Mouse (Mus musculus): ENCODE measurements around the gene Otog. TPM values are rescaled to one million over a fixed set of nuclear protein-coding genes. Genes with fewer than 3 reads are reported as not detected.

Gene Otog
- polyA plus RNA-seq, 1 experiment from 2014 or later = not detected

GRCm38 (mm10) chr7:46314220-46315009, 73.6 kb downstream of the Otog start:
- Histone ChIP-seq H3K36me3 (ENCODE audit: inconsistent target) (no peaks in the 10 kb centered on the region), H3K79me2 (ENCODE audit: inconsistent target) (no peaks in the 10 kb centered on the region), H3K27ac (no peak overlapping the region), H3K4me3 (ENCODE audit: inconsistent target) (no peak overlapping the region)
- WGBS (ENCODE audit: missing documents) = 48% methylated on average over 3 of the region's 6 CpGs

- Histone ChIP-seq H3K79me2 (ENCODE audit: inconsistent target) (no peaks in the 10 kb centered on the region), H3K36me3 (ENCODE audit: inconsistent target) (no peaks in the 10 kb centered on the region), H3K27ac (no peak overlapping the region), H3K4me3 (ENCODE audit: inconsistent target) (no peak overlapping the region)
- WGBS (ENCODE audit: missing documents) = 74% methylated on average over 4 of the region's 4 CpGs
Measured at GRCm38 (mm10) chr7:46315692-46316091, 74.9 kb downstream of the Otog start.

GRCm38 (mm10) chr7:46316948-46317347, 76.2 kb downstream of the Otog start:
- no peaks in the 10 kb centered on the region for H3K36me3 ChIP-seq (ENCODE audit: inconsistent target)
- no peaks in the 10 kb centered on the region for H3K79me2 ChIP-seq (ENCODE audit: inconsistent target)
- WGBS (ENCODE audit: missing documents) = 60% methylated on average over 7 of the region's 7 CpGs
- H3K27ac ChIP-seq = no peak overlapping the region
- H3K4me3 ChIP-seq (ENCODE audit: inconsistent target) = no peak overlapping the region

GRCm38 (mm10) chr7:46321242-46321641, 80.5 kb downstream of the Otog start:
- Histone ChIP-seq H3K36me3 (ENCODE audit: inconsistent target) (no peaks in the 10 kb centered on the region), H3K27ac (no peak overlapping the region), H3K79me2 (ENCODE audit: inconsistent target) (no peaks in the 10 kb centered on the region), H3K4me3 (ENCODE audit: inconsistent target) (no peak overlapping the region)
- WGBS (ENCODE audit: missing documents) = 69% methylated on average over 3 of the region's 3 CpGs

GRCm38 (mm10) chr7:46327896-46328295, 87.1 kb downstream of the Otog start:
- Histone ChIP-seq H3K79me2 (ENCODE audit: inconsistent target) (no peaks in the 10 kb centered on the region), H3K27ac (no peak overlapping the region), H3K36me3 (ENCODE audit: inconsistent target) (no peaks in the 10 kb centered on the region), H3K4me3 (ENCODE audit: inconsistent target) (no peak overlapping the region)
- 74% methylated on average over 4 of the region's 4 CpGs for WGBS (ENCODE audit: missing documents)

- Histone ChIP-seq H3K4me3 (ENCODE audit: inconsistent target) (no peak overlapping the region), H3K27ac (no peak overlapping the region), H3K79me2 (ENCODE audit: inconsistent target) (no peaks in the 10 kb centered on the region), H3K36me3 (ENCODE audit: inconsistent target) (no peaks in the 10 kb centered on the region)
- WGBS (ENCODE audit: missing documents) = 87% methylated on average over 9 of the region's 9 CpGs
Measured at GRCm38 (mm10) chr7:46337397-46337796, 96.6 kb downstream of the Otog start.

GRCm38 (mm10) chr7:46339818-46340217, 99.0 kb downstream of the Otog start:
- H3K4me3 ChIP-seq (ENCODE audit: inconsistent target) = no peak overlapping the region
- 55% methylated on average over 3 of the region's 3 CpGs for WGBS (ENCODE audit: missing documents)
- H3K79me2 ChIP-seq (ENCODE audit: inconsistent target) = no peaks in the 10 kb centered on the region
- no peaks in the 10 kb centered on the region for H3K36me3 ChIP-seq (ENCODE audit: inconsistent target)
- no peak overlapping the region for H3K27ac ChIP-seq

- H3K4me3 ChIP-seq (ENCODE audit: inconsistent target) = no peak overlapping the region
- 92% methylated on average over 5 of the region's 5 CpGs for whole genome bisulfite sequencing (ENCODE audit: missing documents)
Measured at GRCm38 (mm10) chr7:46340295-46340694, 99.5 kb downstream of the Otog start.

GRCm38 (mm10) chr7:46341471-46341870, 100.7 kb downstream of the Otog start:
- WGBS (ENCODE audit: missing documents) = 92% methylated on average over 8 of the region's 9 CpGs
- no peak overlapping the region for H3K27ac ChIP-seq

More at GRCm38 (mm10) chr7:46340295-46340694, 99.5 kb downstream of the Otog start:
- Histone ChIP-seq H3K79me2 (ENCODE audit: inconsistent target) (no peaks in the 10 kb centered on the region), H3K36me3 (ENCODE audit: inconsistent target) (no peaks in the 10 kb centered on the region), H3K27ac (no peak overlapping the region)

GRCm38 (mm10) chr7:46347692-46348091, 106.9 kb downstream of the Otog start:
- H3K36me3 ChIP-seq (ENCODE audit: inconsistent target) = no peaks in the 10 kb centered on the region
- H3K4me3 ChIP-seq (ENCODE audit: inconsistent target) = no peak overlapping the region
- WGBS (ENCODE audit: missing documents) = 59% methylated on average over 4 of the region's 4 CpGs
- no peak overlapping the region for H3K27ac ChIP-seq
- H3K79me2 ChIP-seq (ENCODE audit: inconsistent target) = no peaks in the 10 kb centered on the region

More at GRCm38 (mm10) chr7:46341471-46341870, 100.7 kb downstream of the Otog start:
- Histone ChIP-seq H3K4me3 (ENCODE audit: inconsistent target) (no peak overlapping the region), H3K79me2 (ENCODE audit: inconsistent target) (no peaks in the 10 kb centered on the region), H3K36me3 (ENCODE audit: inconsistent target) (no peaks in the 10 kb centered on the region)

- 14% methylated on average over 36 of the region's 36 CpGs for WGBS (ENCODE audit: missing documents)
- H3K27ac ChIP-seq = no peak overlapping the region
- H3K36me3 ChIP-seq (ENCODE audit: inconsistent target) = no peaks in the 10 kb centered on the region
- H3K4me3 ChIP-seq (ENCODE audit: inconsistent target) = no peak overlapping the region
- no peaks in the 10 kb centered on the region for H3K79me2 ChIP-seq (ENCODE audit: inconsistent target)
Measured at GRCm38 (mm10) chr7:46348813-46349212, 108.0 kb downstream of the Otog start.

GRCm38 (mm10) chr7:46350119-46350702, 109.4 kb downstream of the Otog start:
- Histone ChIP-seq H3K79me2 (ENCODE audit: inconsistent target) (no peaks in the 10 kb centered on the region), H3K27ac (no peak overlapping the region), H3K36me3 (ENCODE audit: inconsistent target) (no peaks in the 10 kb centered on the region), H3K4me3 (ENCODE audit: inconsistent target) (no peak overlapping the region)
- WGBS (ENCODE audit: missing documents) = 59% methylated on average over 8 of the region's 9 CpGs

GRCm38 (mm10) chr7:46352748-46353147, 112.0 kb downstream of the Otog start:
- H3K79me2 ChIP-seq (ENCODE audit: inconsistent target) = no peaks in the 10 kb centered on the region
- WGBS (ENCODE audit: missing documents) = 71% methylated on average over 2 of the region's 2 CpGs
- H3K36me3 ChIP-seq (ENCODE audit: inconsistent target) = no peaks in the 10 kb centered on the region
- H3K27ac ChIP-seq = no peak overlapping the region
- H3K4me3 ChIP-seq (ENCODE audit: inconsistent target) = no peak overlapping the region

GRCm38 (mm10) chr7:46353216-46353615, 112.4 kb downstream of the Otog start:
- H3K79me2 ChIP-seq (ENCODE audit: inconsistent target) = no peaks in the 10 kb centered on the region
- H3K4me3 ChIP-seq (ENCODE audit: inconsistent target) = no peak overlapping the region
- 64% methylated on average over 8 of the region's 8 CpGs for WGBS (ENCODE audit: missing documents)
- H3K36me3 ChIP-seq (ENCODE audit: inconsistent target) = no peaks in the 10 kb centered on the region
- H3K27ac ChIP-seq = no peak overlapping the region

GRCm38 (mm10) chr7:46353875-46354274, 113.1 kb downstream of the Otog start:
- Histone ChIP-seq H3K79me2 (ENCODE audit: inconsistent target) (no peaks in the 10 kb centered on the region), H3K4me3 (ENCODE audit: inconsistent target) (no peak overlapping the region), H3K27ac (no peak overlapping the region), H3K36me3 (ENCODE audit: inconsistent target) (no peaks in the 10 kb centered on the region)
- WGBS (ENCODE audit: missing documents) = 19% methylated on average over 4 of the region's 4 CpGs

Measured in macrophage (primary cell).